Mouse (Mus musculus): Measurements from ENCODE around the gene Fam240b.
"Not testable (repeated sequence)": the region's sequence is repeated elsewhere in the genome, so short reads cannot be mapped to it uniquely, and the experiment has no call there.

Fam240b gene

DNA sequence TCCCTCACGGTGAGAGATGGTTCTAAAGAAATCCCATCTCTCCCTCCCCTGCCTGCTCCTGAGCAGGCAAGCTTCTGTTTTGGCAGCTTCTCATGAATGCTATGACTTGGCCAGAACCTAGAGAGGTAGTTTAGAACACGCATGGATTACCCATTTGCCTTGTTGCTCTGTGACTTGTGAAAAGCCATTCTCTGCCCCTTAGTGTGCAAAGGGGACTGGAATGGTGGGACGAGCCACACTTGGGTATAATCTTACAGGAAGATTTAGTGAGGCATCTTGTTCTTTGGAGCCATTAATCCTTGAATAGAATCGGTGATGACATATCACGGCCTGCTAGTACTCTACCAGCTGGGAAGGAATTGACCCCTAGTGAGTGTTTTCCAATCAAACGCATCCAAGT lies at the start of gene Fam240b:
Gene Fam240b, minus strand, starts transcription at position 101 of the 400 bp plus-strand sequence.
- no peak for DNase-seq (ENCODE audit: low read depth)

DNA sequence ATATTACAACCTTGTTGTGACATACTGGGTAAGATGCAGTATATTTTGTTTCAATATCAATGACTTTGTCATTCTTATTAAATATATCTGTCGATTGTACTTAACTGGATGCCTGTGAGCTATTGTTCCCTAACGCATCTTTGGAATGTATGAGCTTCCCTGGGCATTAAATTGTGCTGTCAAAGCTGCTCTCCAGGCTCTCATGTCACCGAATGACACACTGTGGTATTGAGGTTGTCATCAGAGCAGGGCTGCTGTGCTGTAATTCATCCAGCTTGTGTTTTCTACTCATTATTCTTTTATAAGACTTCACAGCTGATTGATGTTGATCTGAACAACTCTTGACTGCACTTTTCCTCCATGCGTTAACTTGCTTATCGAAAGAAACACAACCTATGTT lies 32.5 kb upstream of the Fam240b start:
- no peak for DNase-seq (ENCODE audit: low read depth)

DNA sequence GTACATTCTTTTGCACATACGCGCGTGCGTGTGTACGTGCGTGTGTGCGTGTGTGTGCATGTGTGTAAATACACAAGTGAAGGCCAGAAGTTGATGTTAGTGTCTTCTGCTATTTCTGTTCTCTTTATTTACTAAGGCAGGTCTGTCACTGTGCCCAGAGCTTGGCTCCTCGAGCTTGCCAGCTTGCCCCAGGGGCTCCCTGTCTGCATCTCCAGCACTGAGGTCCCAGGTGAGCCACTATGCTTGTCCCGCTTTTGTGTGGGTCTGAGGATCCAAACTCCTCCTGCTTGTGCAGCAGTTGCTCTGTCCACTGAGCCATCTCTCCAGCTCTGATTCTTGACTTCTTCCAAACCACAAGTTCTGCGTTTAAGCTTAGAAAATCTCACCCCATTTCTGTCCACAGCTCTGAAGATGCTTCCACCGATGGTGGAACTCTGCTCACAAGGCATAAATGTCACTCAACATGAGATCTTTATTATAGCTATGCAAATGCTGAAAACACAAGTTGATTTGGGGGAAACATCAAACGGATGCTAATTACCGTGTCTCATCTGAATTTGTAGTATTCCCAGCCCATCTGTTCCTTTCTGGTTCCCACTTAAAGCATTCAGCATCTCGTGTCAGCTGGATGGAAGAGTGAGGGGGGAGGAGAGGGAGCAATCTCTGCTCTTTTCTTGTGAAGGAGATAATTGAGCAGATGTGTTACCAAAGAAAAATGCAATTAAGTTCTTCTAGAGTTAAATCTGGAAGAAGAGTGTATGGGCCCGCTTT lies 29.1 kb upstream of the Fam240b start:
- no peak for DNase-seq (ENCODE audit: low read depth)

DNA sequence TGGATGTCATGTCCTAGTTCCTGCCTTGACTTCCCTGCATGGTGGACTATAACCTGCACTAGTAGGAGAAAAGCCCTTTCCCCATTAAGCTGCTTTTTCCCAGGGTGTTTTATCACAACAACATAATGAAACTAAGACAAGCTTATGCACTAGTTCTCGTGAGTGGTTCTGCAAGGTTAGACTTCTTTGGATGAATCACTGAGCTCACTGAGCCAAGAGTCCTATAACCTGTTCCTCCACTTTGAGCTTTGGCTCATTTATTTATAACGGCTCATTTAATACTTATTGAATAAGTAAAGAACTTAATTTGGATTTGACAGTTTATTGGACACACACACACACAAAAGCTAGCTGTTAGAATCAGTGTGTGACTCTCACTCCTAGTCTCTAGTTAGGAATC lies 16.7 kb upstream of the Fam240b start:
- DNase-seq (ENCODE audit: low read depth) = no peak

DNA sequence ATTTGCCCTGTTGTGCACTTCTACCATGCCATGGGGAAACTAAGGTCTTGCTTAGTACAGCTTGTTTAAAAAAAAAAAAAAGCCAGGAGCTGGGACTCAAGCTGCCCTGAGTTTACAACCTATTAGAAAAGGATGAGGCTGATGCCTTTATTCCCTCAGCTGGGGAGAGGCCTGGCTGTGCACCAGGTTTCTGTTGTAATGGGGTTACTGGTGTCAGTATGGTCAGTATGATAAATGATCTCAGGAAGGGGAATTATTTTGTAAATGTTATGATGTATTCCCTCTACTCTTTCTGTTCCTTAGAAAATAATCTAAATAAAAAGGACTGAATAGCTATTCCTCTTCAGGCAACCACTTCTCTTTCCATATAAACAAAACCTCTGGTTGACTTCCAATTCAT lies 14.0 kb upstream of the Fam240b start:
- no peak for DNase-seq (ENCODE audit: low read depth)

DNA sequence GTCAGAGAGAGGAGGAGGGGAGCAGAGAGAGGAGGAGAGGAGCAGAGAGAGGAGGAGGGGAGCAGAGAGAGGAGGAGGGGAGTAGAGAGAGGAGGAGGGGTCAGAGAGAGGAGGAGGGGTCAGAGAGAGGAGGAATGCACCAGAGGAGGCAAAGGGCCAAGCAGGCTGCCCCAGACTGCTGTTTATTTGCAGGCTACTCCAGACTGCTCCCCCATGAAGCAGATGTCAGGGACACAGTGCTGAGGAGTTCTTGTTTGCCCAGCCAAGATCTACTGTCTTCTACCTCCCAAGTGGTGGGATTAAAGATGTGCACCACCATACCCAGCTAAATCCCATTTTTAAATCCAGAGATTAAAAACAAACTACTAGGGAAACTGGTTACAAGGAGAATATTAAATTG lies 9.8 kb upstream of the Fam240b start:
- no peak for DNase-seq (ENCODE audit: low read depth)

DNA sequence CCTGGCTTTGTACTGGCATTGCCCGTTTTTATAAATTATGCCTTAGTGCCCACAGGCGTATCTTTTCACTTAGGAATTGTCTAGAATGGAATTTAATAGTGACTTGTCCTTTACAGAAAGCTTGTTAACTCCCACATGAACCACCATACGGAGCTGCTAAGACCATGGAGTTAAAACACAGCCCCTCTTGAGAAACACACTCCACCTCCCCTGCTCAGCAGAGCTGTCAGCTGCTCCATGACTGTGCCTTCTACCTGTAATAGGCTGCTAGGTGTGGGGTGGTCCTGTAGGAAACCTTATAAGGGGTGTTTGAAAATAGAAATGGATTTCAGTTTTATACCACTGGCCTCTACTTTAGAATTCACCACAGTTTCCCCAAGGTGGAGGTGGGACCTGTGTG lies 5.2 kb upstream of the Fam240b start:
- DNase-seq (ENCODE audit: low read depth) = no peak

DNA sequence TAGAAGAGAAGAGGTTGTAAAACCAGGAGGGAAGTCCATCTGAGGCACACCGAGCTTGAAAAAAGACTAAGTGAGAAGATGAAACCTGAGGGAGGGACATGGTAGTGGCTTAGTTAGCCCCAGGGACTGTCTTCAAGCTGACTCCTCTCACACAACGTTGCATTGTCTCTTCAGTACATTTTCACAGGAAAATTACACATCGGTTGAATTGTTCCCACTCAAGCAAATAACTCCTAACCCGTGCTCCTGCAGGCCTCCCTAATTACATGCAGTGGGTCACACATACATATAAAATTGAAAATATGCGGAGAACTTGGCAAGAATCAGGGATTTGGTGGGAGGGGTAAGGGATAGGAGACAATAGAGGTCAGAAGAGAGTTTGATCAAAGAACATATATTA lies 4.0 kb downstream of the Fam240b start:
- DNase-seq (ENCODE audit: low read depth) = no peak

DNA sequence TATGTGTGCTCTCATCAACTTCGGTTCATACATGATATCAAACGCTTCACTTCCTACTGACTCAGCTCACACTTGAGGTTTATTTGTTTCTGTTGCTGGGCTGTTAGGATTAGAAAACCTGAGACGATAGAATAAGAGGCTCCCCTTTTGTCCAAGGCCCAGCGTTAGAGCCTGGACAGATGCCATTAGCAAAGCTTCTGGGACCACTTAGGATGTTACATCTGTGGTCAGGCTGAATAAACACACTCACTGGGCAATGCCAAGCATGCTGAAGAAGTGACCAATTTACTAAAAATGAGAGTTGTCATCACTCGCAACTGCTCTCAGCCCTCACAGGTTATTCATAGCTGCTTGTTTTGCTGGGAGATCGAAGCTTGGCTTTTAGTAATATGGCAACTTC lies 7.7 kb downstream of the Fam240b start:
- no peak for DNase-seq (ENCODE audit: low read depth)

DNA sequence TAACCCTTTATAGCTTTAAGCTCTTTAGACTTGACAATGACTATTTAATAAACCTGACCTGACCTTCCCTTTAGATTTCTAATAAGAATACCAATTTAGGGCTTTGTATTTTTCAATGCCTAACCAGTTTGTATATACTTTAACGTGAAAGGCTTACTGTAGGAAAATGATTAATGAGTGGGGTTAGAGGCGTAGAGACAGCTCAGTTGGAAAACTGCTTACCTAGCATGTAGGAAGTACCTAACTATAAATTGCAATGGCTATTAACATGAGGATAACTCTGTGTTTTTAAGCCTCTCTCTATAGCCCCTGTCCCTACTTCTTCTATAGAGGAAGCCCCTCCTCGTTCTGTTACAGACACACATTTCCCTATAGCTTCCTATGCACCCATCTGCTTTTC lies 17.6 kb downstream of the Fam240b start:
- no peak for DNase-seq (ENCODE audit: low read depth)

DNA sequence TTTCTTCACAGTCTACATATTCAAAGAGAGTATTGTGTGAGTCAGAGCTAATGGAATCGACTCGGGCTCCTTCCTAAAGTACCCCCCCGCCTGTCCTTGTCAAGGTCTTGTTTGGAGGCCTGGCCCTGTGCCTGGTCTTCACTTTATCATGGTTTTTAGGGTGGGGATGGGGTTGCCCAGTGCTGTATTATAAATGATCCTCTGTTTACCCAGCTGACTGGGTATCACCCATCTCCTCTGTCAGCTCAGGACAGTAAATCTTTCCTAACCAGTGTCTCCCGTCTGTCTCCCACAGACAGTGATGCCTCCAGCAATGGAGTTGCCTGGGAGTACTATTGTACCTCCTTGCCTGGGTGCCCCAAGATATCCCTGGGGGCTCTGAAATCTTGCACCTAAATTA lies 19.6 kb downstream of the Fam240b start:
- DNase-seq (ENCODE audit: low read depth) = no peak

DNA sequence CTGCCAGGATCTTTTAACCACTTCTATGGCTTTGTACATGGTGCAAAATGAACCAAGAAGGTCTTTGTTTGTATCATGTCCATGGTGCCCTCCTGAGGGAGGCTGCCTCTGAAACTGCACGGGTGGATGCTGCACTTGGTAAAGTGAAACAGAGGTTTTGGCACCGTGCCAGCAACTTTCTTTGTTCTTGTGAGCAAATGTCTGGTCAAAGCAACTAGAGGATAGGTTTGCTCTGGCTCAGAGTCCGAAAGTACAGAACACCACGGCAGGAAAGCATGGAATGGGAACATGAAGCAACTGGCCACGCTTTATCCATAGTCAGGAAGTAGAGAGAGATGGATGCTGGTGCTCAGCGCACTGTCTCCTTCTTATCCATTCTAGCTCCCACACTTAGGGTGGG lies 29.7 kb downstream of the Fam240b start:
- peak; percentile 2 for DNase-seq (ENCODE audit: low read depth)

DNA sequence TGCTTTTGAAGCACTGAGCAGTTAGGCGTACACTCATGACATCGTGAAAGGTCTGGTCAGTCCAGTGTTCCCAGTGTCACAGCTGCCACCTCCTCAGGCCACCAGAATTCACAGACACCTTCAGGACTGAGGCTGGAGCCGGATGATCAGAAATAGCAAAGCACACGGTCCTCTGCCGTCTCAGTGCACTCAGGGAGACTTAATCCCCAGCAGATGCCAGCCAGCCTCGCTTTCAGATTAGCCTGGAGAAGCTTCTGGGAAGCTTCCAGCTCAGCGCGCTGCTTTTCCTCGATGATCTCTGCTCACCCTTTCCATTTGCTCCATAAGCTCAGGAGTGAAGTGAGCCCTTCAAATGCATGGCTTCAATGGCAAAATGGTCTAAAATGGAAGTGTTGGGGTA lies 32.4 kb downstream of the Fam240b start:
- no peak for DNase-seq (ENCODE audit: low read depth)

DNA sequence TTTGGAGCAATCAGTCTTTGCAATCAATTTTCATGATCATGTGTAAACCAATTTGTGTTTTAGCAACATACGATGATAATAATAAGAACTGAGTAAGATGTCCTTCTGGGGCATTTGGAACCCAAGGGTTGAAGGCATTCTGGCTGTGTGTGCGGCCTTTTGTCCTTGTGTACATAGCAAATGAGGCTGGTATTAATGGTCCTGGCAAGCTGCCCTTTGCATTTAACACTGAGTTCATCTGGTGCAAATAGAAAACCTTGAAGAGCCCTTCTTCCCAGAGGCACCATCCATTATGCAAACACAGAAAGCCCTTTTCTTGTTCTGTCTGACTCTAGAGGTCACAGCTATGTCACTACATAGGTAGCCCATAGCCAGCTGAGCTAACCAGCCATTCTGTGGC lies 35.0 kb downstream of the Fam240b start:
- DNase-seq (ENCODE audit: low read depth) = no peak

DNA sequence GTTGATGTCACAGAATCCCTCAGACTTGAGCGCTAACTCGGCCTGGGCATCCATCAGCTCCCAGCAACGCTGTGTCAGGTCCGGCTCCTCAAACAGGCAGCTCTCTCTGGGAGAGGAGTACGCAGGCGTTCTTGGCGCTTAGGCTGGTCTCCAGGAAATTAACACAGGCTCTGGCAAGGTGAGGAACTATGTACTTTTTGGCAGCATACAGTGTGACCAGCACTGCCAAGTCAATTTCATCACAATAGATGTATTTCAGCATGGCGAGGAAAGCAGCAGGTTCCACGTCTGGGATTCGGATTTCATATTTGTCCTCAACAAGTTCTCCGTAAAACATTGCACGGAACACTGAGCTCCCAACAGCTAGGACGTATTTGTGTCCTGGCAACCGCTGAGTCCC lies 39.4 kb downstream of the Fam240b start:
- DNase-seq (ENCODE audit: low read depth) = no peak

DNA sequence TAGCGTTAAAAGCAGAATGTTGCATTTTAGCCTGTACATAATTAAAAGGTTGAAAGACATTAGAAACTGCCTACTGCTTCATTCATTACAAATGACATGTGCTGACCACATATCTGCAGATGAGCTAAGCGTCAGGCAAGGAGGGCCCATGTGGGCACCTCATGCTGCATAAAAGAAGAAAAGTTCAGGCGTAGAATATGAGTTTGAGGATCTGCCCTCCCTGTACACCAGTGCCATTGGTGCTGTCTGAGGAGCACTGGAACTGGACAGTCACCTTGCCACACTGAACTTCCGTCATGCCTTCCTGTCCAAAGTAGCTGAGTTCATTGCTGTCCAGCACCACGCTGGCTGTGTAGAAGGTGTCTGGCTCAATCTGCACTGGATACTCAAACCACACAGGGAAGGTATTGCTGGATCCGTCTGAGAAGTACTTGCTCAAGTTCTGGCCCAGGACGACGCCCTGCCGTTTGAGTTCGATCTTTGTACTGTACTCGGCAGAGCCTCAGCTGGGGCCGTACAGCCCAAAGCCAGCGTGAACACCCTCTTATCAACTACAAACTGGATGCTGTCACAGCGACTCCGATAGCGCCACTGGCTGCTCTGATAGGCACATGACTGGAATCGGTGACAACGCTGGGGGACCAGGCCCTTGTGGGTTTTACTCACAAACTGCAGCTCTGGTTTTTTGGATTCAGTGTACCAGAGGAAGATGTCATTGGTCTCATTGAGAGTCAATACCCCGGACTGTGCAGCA lies 40.2 kb downstream of the Fam240b start:
- DNase-seq (ENCODE audit: low read depth) = not testable (repeated sequence)

DNA sequence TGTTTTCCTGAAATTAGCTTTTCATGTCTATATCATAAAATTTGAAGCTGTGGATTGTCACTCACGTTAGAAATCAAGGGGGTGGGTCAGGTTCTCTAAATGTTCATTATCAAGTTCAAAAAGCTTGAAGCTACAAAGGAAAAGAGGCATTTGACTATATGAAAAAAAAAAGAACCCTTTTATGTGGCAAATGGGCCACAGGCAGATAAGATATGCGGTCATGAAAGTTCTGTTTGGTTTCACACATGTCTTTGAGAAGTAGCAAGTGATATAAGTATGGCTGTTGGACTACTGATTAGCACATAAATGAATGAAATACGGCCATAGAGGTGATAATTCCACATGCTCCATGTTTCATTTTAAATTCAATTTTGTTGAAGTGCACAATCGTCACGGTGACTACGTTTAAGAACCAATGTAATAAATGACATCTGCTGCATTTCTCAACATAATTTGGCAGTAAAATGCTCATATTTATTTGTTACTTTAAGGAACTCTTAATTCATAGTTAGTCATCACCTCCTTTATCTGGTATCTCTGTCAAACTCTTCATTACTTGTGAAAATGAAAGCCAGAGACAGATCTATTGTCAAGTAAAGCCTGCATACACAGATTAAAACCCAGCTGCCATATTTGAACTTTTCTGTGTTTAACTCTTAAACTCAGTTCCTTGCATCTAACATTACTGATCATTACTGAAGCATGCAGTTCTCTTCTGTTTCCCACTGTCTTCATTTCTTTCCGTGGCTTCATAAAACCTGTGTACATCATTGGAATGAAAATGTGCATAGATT lies 47.4 kb downstream of the Fam240b start:
- DNase-seq (ENCODE audit: low read depth) = no peak

DNA sequence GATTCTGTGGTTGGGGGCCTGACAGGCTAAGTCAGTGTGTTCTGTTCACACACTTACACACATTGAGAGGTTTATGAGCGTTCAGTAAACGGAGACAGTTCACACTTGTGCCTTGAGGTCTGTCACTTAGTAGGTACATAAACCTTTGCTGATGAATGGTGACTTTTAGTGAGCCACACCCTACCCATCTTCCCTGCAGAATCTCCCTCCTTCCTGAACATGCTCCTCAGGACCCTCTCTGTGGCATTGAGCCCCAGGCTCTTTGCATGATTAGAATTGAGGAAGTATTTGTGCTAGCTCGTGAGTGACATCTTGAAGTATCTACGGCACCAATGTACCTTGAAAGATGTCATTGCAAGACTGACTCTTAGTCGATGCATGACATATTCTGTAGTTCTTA lies 48.9 kb downstream of the Fam240b start:
- DNase-seq (ENCODE audit: low read depth) = no peak

DNA sequence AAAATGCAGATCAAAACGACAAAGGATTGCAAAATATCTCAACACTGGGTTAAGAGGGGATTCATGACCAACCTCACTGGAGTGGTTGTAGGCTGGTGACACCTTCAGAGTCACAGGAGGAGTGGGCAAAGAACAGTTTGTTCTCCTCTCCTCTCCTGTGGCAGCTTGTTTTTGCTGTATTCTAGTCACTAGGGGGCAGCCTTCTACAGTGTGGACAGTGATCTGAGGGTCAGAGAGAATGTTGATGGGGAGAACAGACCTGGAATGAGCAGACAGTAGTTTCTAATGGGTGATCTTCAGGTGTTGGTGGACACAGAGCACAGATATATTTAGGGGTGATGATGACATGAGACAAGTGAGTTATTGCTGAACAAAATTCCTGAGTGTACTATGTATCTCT lies 49.6 kb downstream of the Fam240b start:
- peak; percentile 45 for DNase-seq (ENCODE audit: low read depth)

DNA sequence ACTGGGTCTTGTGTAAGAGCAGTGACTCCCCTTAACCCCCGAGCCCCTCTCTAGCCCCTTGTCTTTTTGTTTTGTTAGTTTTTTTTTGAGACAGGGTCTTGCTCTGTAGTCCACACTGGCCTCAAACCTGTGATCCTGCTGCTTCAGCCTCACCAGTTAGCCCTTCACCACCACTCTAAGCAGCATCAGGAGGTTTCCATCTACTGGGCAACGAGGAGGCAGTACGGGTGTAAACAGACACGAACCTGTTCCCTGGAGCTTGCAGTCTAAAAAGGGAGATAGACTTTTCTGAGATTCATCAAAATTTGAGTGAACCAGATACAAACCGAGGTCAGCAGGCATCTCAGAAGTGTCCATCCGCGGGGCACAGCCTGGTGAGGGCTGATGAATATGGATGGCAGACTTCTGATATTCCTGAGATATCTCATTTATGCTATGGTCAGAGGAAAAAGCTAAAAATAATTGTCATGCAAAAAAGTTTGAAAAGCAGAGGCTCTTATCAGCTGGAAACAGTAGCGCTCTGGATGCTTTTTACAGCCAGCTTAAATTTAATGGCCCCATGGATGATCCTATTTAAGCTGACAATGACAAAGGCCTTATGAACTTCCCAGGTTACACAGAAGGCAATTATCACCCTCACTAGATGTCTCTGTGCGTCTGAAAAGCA lies 52.2 kb downstream of the Fam240b start:
- no peak for DNase-seq (ENCODE audit: low read depth)

DNA sequence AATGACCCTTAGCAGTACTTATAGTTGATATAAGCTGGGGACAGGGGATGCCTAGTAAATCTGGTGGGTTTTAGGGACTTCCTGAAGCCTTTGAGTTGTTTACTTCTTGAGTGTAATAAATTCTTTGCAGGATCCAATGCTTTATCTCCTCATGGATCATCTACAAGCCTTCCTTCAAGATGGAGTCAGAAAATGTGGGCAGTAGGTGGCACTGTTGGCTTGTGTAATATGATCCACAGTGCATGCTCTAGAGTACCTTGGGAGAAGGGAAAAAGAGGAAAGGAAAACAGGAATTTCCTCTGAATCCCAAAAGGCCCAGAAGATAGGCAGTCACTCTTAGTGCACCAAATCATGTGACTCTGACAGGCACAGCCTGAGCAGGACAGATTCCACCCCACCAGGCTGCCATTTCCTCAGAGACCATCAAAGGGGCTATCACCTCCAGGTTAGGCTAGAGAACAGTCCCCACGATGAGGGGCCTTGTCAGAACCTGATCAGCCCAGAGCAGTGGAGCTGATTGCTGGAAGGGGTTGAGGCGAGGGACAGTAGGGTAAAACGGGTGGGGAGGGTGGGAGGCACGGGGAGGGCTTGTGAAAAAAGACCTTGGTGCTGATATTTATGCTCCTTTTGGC lies 54.2 kb downstream of the Fam240b start:
- peak; percentile 57 for DNase-seq (ENCODE audit: low read depth)

DNA sequence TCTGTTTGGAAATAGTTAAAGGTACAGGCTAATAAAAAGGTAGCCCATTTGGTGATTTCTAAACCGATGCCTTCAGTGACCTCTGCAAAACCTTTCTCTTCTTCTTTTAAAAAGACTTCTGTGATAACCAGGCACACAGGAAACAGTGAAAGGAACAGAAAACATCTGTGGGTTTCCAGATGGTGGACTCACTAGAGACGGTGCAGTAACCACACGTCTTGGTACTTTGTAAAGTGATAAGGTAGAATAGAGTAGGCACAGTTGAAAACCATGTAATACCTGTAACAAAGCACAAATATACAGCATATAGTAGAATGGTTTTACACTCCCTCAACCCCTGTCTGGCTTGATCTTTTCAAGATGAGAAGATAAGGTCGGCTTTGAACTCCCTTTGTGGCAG lies 57.0 kb downstream of the Fam240b start:
- DNase-seq (ENCODE audit: low read depth) = peak; percentile 4

Data from 416B (cell line).